Mouse (Mus musculus): Measurements from ENCODE around the gene Chpf.

Gene Chpf

GRCm38 (mm10) chr1:75502945-75503650, 24.0 kb upstream of the Chpf start:
- in situ Hi-C loops (cut with MboI; ENCODE audit: low pct_unique_long_range_greater_than_20kb in 1 of 2, low sequenced_read_pairs in 2 of 2, unreplicated experiment in 1 of 2) = no loop called here

- in situ Hi-C loops (cut with MboI; ENCODE audit: low pct_unique_long_range_greater_than_20kb in 1 of 2, low sequenced_read_pairs in 2 of 2, unreplicated experiment in 1 of 2) = no loop called here
Measured at GRCm38 (mm10) chr1:75501905-75502304, 22.8 kb upstream of the Chpf start.

GRCm38 (mm10) chr1:75499441-75499840, 20.3 kb upstream of the Chpf start:
- in situ Hi-C loops (cut with MboI; ENCODE audit: low pct_unique_long_range_greater_than_20kb in 1 of 2, low sequenced_read_pairs in 2 of 2, unreplicated experiment in 1 of 2) = loop anchor here in 1 of 2 experiments (5.0 kb wide), 1 partner anchor 58 kb away; no protein-coding TSS in a partner anchor

GRCm38 (mm10) chr1:75498897-75499296, 19.8 kb upstream of the Chpf start:
- in situ Hi-C loops (cut with MboI; ENCODE audit: low pct_unique_long_range_greater_than_20kb in 1 of 2, low sequenced_read_pairs in 2 of 2, unreplicated experiment in 1 of 2) = loop anchor here in 1 of 2 experiments (5.0 kb wide), 1 partner anchor 58 kb away; no protein-coding TSS in a partner anchor

- in situ Hi-C loops (cut with MboI; ENCODE audit: low pct_unique_long_range_greater_than_20kb in 1 of 2, low sequenced_read_pairs in 2 of 2, unreplicated experiment in 1 of 2) = loop anchor here in 1 of 2 experiments (5.0 kb wide), 1 partner anchor 62 kb away; no protein-coding TSS in a partner anchor
Measured at GRCm38 (mm10) chr1:75494878-75495548, 15.9 kb upstream of the Chpf start.

- in situ Hi-C loops (cut with MboI; ENCODE audit: low pct_unique_long_range_greater_than_20kb in 1 of 2, low sequenced_read_pairs in 2 of 2, unreplicated experiment in 1 of 2) = no loop called here
Measured at GRCm38 (mm10) chr1:75492579-75493170, 13.6 kb upstream of the Chpf start.

- in situ Hi-C loops (cut with MboI; ENCODE audit: low pct_unique_long_range_greater_than_20kb in 1 of 2, low sequenced_read_pairs in 2 of 2, unreplicated experiment in 1 of 2) = no loop called here
Measured at GRCm38 (mm10) chr1:75490785-75491551, 11.9 kb upstream of the Chpf start.

- in situ Hi-C loops (cut with MboI; ENCODE audit: low pct_unique_long_range_greater_than_20kb in 1 of 2, low sequenced_read_pairs in 2 of 2, unreplicated experiment in 1 of 2) = no loop called here
Measured at GRCm38 (mm10) chr1:75487405-75488161, 8.5 kb upstream of the Chpf start.

GRCm38 (mm10) chr1:75487040-75487404, 7.9 kb upstream of the Chpf start:
- in situ Hi-C loops (cut with MboI; ENCODE audit: low pct_unique_long_range_greater_than_20kb in 1 of 2, low sequenced_read_pairs in 2 of 2, unreplicated experiment in 1 of 2) = no loop called here

- in situ Hi-C loops (cut with MboI; ENCODE audit: low pct_unique_long_range_greater_than_20kb in 1 of 2, low sequenced_read_pairs in 2 of 2, unreplicated experiment in 1 of 2) = no loop called here
Measured at GRCm38 (mm10) chr1:75486561-75486960, 7.5 kb upstream of the Chpf start.

- in situ Hi-C loops (cut with MboI; ENCODE audit: low pct_unique_long_range_greater_than_20kb in 1 of 2, low sequenced_read_pairs in 2 of 2, unreplicated experiment in 1 of 2) = no loop called here
Measured at GRCm38 (mm10) chr1:75480735-75481134, 1.6 kb upstream of the Chpf start.

GRCm38 (mm10) chr1:75480036-75480435, 929 bp upstream of the Chpf start:
- in situ Hi-C loops (cut with MboI; ENCODE audit: low pct_unique_long_range_greater_than_20kb in 1 of 2, low sequenced_read_pairs in 2 of 2, unreplicated experiment in 1 of 2) = no loop called here

GRCm38 (mm10) chr1:75479635-75479989, 505 bp upstream of the Chpf start:
- in situ Hi-C loops (cut with MboI; ENCODE audit: low pct_unique_long_range_greater_than_20kb in 1 of 2, low sequenced_read_pairs in 2 of 2, unreplicated experiment in 1 of 2) = loop anchor here (5.0 to 10.0 kb wide), 2 partner anchors 78 to 135 kb away; no protein-coding TSS in a partner anchor

- in situ Hi-C loops (cut with MboI; ENCODE audit: low pct_unique_long_range_greater_than_20kb in 1 of 2, low sequenced_read_pairs in 2 of 2, unreplicated experiment in 1 of 2) = loop anchor here (5.0 to 10.0 kb wide), 2 partner anchors 79 to 134 kb away; no protein-coding TSS in a partner anchor
Measured at GRCm38 (mm10) chr1:75478497-75478896, 610 bp downstream of the Chpf start.

- in situ Hi-C loops (cut with MboI; ENCODE audit: low pct_unique_long_range_greater_than_20kb in 1 of 2, low sequenced_read_pairs in 2 of 2, unreplicated experiment in 1 of 2) = loop anchor here (5.0 to 10.0 kb wide), 2 partner anchors 79 to 133 kb away; no protein-coding TSS in a partner anchor
Measured at GRCm38 (mm10) chr1:75477966-75478290, 1.2 kb downstream of the Chpf start.

GRCm38 (mm10) chr1:75477264-75477965, 1.7 kb downstream of the Chpf start:
- in situ Hi-C loops (cut with MboI; ENCODE audit: low pct_unique_long_range_greater_than_20kb in 1 of 2, low sequenced_read_pairs in 2 of 2, unreplicated experiment in 1 of 2) = loop anchor here (5.0 to 10.0 kb wide), 2 partner anchors 80 to 133 kb away; no protein-coding TSS in a partner anchor

- in situ Hi-C loops (cut with MboI; ENCODE audit: low pct_unique_long_range_greater_than_20kb in 1 of 2, low sequenced_read_pairs in 2 of 2, unreplicated experiment in 1 of 2) = loop anchor here (5.0 to 10.0 kb wide), 2 partner anchors 81 to 132 kb away; no protein-coding TSS in a partner anchor
Measured at GRCm38 (mm10) chr1:75476441-75476840, 2.7 kb downstream of the Chpf start.

Measured in mouse embryonic stem cell (cell line).